Comparison of ENCODE assay signal across 13 mouse cellular contexts in genomic region chr9:105887521-105887920, GRCm38 (mm10). TPM values are rescaled to one million over a fixed set of nuclear protein-coding genes. Genes with fewer than 3 reads are reported as not detected.
DNase-seq lines count a peak whose midpoint lies in the region; ATAC-seq lines count a peak whose summit lies in the region.
"Had no signal": no experiment of that assay in that cellular context is flagged by ENCODE, and none has a peak within 500 bp of the region (broad histone marks: within the 10 kb centered on the region; RNA-seq: fewer than 3 reads in every experiment).

No protein-coding gene starts in this region.

- peak; percentile 9 for DNase-seq in layer of hippocampus, adult 9-11 months
- DNase-seq in layer of hippocampus, adult 9-10 months (ENCODE audit: low spot score) = no peak
- DNase-seq in heart, postnatal 4 days = peak; percentile 6
- no peak for DNase-seq in kidney, adult 11 months
- no peak for DNase-seq in ovary, postnatal 10 days (ENCODE audit: low spot score)
- DNase-seq: cerebellum, postnatal 10 days; kidney, postnatal 14 days; liver, postnatal 0 days; thymus, postnatal 36 days had no signal

- peak; percentile 99 for ATAC-seq in CD4-positive, CD25-positive, alpha-beta regulatory T cell, adult 4 months
- peak; percentile 97 for ATAC-seq in activated CD4-positive, CD25-positive, alpha-beta regulatory T cell, adult 4 months
- ATAC-seq: liver, postnatal 0 days; midbrain, embryonic 15.5 days had no signal

RNA-seq across cellular contexts. Expression of gene Col6a6, which starts 59.6 kb away (rescaled TPM):
- not detected for polyA plus RNA-seq in CD4-positive, CD25-positive, alpha-beta regulatory T cell, adult 4 months (2017; shearing (Covaris generic))
- not detected for polyA plus RNA-seq in activated CD4-positive, CD25-positive, alpha-beta regulatory T cell, adult 4 months (2017; shearing (Covaris generic))
- total RNA-seq in heart, postnatal 4 days (2021) = 10 to 100 TPM; 16.6 to 18.3 TPM
- total RNA-seq: neutrophil, adult 5-6 weeks had no signal

Comparison
In these comparisons a context has a peak if more than half of its experiments do, and no peak if none do; other contexts are left out.
1. DNase-seq: peak in layer of hippocampus, adult 9-11 months (single experiment) and heart, postnatal 4 days (single experiment); none in layer of hippocampus, adult 9-10 months (single experiment), kidney, adult 11 months (single experiment) and ovary, postnatal 10 days (single experiment).